Mouse (Mus musculus) testis, postnatal 10 days (tissue): Measurements from ENCODE around the gene Zdhhc21.

Source experiments
- DNase-seq: peaks from one replicate; pipeline ENCODE4 v3.0.0; 2021; ENCODE audit warnings: low spot score

The Zdhhc21 gene

DNA sequence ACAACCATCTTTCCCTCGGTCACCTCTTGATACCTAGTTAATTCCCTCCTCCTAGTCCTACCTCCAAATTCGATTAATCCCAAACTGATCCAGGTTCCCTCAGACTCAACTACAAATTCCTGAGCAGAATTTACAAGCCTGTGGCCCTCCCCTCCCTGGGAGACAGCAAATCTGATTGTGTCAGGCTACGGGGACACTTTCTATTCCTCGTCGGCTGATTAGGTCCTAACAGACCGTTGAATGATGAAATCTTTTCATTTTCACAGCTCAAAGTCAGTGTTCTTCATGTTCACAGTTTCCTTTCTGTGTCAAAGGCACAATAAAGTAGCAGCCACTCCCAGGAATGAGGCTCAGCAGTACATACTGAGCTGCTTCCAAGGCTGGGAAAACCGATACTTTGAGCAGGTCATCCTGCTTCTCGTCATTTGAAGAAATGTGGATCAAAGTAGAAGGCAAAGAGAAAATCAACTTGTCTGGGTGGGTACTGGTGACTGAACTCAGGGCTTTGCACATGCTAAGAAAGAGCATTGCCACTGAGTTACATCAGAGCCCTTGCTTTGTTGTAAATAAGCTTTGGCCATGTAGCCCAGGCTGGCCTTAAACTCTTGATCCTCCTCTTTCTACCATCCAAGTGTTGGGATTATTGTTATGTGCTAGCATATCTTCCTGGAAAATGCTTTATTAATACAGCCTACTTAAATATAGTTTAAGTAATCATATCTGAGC, 5.4 kb upstream of the Zdhhc21 start:
- DNase-seq: no peak

DNA sequence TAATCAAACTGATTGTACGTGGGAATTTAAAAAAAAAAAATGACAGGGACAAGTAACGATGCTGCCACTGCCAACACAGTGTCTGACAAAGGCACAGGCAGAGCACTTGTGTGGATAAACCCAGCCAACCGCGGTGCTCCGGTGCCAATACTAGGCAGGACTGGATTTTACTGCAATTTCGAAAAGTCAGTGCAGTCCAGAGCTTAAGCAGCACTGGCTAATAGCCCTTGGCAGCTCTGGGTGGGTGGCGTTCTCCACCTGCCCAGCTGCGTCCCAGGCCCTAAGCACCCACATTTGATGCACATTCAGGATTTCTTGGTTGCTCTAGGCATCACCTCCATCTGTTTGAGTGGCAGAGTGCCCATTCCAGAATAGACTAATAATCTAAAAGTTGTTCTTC, 3.6 kb upstream of the Zdhhc21 start:
- no peak for DNase-seq

DNA sequence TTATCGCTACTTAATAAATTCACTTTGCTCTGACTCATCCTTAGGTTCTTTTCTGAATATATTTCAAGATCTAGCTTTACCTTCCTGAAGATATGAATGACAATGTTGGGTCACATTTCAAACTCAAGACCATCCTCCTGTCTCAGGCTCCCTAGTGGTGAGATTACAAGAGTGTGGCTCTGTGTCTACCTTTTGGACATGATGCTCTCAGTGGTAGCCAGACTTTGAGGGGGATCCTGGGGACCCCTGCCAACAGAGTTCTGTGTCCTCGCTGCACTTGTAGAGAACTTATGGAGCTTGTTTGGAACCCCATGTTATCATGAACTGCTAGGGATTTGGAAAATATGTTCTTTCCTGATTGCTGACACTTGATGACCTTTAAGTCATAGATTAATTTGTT, 1.7 kb upstream of the Zdhhc21 start:
- DNase-seq: no peak

DNA sequence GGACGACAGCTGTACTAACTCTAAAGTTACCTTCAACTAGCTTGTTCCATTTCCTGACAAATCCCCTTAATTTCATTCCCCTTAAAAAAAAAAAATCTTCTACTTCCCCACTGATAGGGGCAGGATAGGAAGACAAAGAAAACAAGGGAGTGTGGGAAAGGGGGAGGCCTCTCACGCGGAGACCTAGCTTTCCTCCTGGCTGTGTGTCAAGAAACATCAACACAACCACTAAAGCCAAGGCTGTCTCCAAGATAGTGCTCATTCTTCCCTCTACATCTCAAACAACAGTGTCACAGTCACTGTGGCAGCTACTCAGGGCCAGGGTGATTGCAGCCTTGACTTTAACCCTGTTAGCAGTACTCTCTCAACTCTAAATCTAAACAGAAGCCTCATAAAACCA, 808 bp upstream of the Zdhhc21 start:
- DNase-seq: no peak

DNA sequence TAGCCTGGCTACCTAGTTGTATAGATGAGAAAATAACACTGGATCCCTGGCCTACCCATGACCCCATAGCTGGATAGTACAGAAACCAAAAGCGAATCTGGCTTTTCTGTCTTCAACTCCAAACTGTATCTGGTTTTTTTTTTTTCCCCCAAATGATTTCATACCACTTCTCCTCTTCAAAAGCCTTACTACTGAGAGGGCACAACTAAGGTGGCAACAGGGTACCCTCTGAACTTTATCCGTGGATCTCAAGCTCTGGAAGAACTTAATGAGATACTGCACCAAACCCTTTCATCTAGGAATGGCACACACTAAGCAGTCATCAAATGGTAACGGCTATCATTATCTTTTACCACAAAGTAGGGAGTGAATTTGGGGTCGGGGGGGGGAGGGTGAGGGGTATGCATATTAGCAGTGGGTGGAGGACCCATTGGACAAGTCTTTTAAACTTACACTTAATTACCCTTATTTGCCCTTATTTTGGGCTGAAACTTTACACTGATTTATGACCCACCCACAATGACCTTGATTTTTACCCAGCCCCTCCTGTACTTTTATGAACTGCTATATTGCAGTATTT, 1.2 kb downstream of the Zdhhc21 start:
- DNase-seq: no peak

DNA sequence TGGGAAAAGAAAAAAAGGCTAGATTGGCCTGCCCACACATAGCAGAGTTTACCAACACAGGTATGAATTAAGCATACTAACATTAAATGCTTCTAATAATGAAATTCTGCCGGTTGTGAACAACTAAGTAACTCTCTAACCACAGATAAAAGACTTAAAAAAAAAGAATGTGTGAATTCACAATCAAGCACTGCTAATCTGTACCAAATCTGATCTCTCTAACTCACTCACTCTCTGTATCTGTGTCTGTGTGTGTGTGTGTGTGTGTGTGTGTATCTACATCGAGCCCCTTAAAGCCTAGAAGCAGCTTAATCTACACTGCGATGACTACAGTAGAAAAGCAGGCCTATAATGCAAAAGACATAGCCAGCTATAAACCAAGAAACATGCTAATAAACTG, 2.8 kb downstream of the Zdhhc21 start:
- DNase-seq: no peak

DNA sequence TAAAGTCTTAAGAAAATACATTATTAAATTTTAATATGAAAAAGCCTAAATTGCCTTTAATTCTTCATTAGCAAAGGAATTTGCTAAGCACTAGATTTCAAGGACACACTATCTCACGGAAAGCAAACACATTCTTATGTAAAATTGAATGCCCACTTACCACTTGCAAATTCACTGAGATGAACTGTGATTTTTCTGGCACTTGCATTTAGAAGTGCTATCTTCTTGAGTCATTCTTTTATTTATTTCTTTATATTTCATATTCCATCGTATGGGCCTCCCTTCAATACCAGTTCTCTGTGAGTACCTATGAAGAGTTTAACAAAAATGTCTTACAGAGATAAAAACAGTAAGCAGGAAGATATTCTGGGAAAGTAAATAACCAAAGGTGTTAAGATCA, 5.9 kb downstream of the Zdhhc21 start:
- no peak for DNase-seq

DNA sequence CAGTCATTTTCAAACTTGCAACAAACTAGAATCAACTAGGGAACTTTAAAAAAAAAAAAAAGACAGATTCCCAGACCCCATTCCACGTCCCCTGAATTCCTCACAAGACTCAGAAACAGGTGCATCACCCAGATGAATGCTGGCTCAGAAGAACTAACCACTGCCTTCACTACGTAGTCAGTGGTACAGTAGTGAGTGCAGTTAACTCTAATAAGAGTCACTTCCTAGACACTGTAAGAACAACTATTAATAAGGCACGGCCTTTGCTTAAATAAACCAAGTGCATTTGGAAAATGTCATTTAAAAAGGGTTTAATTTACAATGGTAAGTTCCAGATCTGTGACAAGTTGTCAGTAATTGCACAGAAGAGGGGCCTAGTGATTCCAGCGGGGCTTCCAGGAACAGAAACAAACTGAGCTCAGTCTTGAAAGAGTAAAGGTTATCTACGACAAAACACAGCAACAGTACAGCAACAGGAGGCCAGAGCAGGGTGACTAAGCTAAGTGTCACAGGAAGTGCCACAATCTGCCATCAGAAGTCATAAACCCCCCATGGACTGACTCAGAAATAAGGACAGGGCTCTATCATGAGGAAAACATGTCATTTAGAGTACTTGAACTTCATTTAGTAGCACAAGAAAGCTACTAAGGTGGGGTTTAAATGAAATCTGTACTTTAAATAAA, 11.1 kb downstream of the Zdhhc21 start:
- DNase-seq: no peak

DNA sequence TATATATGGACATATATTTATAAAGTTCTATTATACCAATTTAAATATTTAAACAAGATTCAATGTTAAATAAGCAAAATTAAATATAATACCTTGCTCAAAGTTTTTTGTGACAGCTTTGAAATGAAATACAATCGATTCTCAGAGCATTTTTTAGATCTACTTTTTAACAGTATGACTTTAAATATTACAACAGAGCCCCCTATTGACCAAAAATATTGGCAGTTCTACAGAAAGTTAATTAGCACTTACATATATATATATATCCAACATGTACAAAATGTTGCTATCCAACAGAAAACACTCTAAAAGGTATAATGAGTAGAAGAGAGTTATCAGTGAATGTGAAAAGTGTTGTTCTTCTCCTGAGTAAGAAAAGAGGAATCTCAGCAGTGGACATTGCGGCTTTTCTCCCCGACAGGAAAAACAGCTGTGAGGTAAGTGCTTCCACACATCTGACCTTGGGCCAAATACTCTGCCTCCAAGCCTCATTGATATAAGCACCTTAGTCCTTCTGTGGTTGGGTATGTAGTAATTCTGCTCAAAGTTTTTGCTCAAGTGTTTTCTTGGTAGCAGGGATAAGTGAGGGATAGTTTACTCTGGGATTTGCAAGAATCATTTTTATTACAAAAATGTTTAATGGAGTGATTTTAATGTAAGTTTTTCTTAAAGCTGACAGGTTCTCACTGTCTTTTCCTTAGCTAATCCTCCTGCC, 22.1 kb downstream of the Zdhhc21 start:
- no peak for DNase-seq

DNA sequence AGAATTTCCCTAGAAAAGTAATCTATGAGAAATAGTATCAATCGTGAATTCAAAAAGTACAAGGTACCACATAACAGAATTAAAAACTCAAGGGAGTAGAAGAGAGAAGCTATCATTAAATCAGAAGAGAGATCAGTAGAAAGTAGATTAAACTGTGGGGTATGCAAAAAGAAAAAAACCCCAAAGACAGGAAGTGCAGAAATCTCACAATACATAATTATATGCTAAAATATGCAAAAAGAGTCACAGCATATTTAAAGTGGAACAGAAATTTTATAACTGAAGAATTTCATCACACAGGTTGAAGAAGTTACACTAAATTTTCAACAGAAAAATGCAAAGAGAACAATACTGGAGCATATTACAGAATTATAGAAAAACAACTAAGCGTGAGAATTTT, 28.6 kb downstream of the Zdhhc21 start:
- no peak for DNase-seq

DNA sequence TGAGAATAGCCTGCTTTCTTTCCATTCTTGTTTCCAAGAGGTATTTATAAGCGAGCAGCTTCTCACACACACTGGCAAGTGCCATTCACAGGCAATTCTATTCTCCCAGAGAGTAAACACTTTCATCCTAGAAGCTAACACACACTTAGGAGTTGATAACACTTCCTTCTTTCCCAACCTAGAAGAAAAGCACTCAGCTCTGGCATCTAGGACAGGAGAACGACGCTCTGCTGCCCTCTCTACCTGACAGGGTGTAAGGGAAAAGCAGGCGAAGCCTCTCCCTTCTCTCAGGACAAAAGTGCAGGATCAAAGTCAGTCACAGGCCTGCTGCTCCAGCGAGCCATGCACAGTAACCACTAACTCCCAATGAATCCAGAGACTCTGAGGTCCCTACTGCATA, 30.3 kb downstream of the Zdhhc21 start:
- DNase-seq: no peak

DNA sequence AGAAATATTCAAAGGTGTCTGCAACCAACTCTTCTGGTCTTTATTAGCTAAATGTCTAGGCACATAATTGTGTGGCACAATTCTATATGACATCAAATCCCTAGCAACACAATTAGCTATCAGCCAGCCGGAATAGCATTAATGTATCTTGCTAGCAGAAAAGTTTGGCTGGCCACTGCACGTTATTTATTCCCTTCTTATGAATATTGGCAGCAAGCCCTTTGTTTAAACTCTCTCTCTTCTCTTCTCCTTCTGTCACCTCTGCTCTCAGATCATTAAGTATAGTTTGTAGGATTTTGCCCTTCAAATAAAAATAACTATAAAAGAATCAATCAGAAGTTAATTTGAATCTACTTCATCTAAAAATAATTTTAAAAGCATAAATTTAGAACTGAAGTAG, 32.8 kb downstream of the Zdhhc21 start:
- no peak for DNase-seq

DNA sequence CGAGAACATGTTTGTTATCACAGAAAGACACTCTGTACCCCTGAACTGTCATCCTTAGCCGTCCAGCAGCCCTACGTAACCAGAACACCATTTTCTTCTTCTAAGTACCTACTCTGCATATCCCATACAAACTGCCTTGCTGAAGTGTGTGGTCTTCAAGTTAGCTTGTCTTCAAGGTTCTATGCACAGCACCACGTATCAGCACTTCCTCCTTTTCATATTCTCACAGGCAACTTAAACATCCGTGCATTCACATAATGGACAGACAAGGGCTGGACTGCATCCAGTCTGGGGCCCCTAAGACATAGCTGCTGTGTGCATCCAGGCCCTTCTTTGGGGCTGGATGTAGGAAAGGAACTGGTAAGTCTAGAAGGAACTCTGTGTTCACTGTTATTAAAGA, 41.9 kb downstream of the Zdhhc21 start:
- no peak for DNase-seq

DNA sequence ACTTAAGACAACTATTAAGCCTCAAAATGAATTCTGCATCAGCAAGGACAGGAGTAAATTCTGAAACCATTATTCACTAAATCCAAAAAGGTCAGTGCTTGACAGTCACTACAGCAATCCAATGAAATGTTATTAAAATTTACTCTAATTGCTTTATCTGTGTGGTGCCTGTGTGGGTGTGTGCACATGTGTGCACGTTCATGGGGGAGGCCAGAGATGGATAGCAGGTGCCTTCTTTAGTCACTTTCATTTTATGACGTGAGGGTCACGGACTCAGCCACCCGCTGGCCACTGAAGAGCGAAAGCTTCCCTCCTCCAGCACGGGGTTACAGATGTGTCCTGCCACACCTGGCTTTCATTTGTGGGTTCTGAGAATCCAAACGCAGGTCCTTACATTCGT, 43.4 kb downstream of the Zdhhc21 start:
- DNase-seq: no peak

DNA sequence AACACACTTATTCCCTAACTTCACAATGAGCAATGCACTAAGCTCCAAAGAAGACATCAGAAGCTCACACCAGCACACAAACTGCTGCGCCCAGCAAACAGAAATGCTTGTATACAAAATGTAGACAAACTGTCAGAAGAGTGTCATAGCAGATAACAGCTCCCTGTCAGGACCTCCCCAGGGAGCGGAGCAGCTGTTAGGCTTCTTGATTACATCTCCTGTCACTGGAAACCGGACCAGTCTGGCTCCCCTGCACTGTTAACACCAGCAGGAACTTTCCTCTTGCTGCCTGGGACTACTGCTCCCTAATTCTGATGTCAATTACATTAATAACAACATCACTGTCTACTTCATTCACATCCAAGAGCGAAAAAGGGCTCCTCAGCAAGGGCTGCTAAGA, 44.5 kb downstream of the Zdhhc21 start:
- no peak for DNase-seq

DNA sequence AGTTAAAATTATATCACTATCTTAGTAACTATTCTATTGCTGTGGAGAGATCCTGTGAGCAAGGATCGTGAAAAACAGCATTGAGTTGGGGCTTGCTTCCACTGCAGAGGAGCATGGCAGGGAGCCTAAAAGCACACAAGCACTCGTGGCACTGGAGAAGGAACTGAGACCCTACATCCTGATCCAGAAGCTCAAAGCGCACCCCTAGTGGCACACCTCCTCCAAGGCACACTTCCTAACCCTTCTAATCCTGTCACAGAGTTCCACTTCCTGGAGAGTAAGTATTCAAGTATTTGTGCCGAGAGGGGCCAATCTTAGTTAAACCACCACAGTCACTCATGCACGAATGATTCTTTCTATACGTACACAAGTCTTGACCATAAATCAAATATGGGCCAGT, 46.4 kb downstream of the Zdhhc21 start:
- DNase-seq: no peak

DNA sequence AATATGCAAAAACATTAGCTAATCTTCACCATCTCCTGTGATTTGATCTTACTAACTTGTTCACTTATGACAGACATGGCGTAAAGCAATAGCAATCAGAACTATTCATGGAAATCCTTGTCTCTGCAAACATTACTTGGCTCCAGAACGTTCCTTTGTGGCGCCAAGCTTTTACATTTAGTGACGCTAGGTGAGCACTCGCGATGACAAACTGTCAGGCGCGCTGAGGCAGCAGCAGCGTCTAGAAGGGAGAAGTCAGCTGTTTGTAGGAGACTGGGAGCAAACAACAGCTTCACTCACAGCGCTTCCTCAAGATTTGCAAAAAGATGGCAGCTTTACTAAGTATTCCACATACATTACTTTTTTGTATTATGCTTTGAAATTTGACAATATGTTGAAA, 51.9 kb downstream of the Zdhhc21 start:
- no peak for DNase-seq

DNA sequence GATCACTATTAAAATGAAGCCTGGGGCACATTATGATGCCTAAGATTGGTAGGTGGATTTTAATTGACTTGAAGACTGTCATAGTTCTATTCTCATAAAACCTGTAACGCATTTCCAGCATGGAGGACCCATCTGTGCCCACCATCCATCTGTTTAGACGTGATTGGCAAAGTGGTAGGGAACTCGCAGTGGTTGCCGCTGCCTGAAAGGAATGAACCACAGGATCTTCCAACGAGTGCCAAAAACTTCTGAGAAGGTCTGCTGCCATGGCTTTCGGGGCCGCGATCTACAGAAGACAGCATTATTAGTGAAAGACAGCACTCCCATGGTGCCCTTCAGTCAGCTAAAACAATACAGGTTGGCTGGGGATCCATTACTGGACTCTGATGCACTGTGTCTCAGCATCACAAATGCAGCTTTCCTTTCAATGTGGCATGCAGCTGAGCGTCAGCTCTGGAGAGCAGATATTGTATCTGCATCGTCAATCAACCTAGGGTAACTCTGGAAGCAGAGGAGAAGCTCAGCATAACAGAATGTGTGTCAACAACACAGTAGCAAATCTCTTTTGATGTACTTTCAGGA, 53.5 kb downstream of the Zdhhc21 start:
- no peak for DNase-seq

DNA sequence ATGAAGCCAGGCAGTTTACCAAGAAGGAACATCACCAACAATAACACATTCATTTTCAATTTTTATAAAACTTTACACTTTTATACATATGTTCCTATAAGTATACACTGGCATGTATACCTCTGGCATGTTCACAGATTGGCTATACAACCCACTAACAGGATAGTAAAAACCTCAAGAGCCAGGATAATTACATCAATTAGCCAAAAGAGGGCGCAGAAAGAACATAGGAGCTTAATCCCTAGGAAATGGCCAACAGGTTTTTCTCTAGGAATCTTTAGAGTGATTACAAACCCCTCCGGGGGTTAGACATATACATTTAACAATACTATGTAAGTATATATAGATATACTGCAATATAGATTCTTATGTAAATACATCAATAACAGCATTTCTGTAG, 55.7 kb downstream of the Zdhhc21 start:
- DNase-seq: no peak

DNA sequence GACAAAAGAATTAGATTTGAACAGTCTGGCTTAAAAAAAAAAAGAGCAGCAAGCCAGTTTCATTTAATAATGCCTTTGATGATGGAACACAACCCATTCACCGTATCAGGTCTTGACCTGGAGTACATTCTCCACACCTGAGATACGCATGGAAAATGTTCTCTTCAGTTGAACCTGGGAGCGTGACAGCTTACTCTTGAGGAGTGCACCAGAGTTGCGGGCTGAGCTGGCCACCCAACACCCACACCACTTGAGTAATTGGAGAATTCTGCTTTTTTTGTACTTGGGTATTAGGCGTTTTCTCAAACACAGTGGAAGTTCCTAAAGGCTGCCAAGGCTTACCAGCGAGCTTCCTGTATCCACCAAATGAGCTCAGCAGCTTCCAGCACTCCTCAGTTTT, 66.2 kb downstream of the Zdhhc21 start:
- DNase-seq: no peak

DNA sequence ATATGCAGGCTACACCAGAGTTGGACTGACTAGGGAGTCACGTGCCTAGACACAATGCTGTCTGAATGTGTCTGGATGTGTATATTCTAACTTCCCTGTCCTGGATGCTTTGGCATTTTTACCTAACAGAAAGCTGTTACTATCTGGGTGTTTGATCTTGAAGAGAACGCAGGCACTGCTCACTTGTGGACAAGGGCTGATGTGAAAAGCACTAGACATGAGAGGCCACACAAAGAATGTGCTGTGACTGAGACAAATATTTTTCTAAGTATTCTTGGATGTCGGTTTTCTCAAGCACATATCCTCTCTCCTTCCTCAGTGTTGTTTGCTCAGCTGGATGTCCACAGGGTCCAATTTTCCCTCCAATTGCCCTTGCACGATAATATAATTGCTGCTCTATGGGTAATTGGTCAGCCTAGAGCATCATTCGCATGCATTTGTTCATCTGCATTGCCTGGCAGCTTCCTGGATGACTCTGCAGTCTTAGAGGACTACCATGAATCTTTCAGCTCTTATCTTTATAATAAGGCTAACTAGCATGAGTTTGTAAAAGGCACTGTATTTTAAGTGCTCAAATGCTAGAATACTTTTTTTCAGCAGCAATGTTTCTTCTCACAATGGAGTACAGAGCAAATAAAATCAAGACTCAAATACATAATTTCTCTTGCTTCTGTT, 66.7 kb downstream of the Zdhhc21 start:
- no peak for DNase-seq
